In genomic region chr13:113733734-113734133, GRCm38 (mm10) we compare ENCODE assay signal across 13 mouse cellular contexts.
DNase-seq lines count a peak whose midpoint lies in the region; ATAC-seq lines count a peak whose summit lies in the region.
"Had no signal": no experiment of that assay in that cellular context is flagged by ENCODE, and none has a peak within 500 bp of the region (broad histone marks: within the 10 kb centered on the region; RNA-seq: fewer than 3 reads in every experiment).

No protein-coding gene starts in this region.

- ATAC-seq in heart, embryonic 14.5 days (ENCODE audit: insufficient number of reproducible peaks, insufficient read depth, low FRiP score, low read depth): no peak
- ATAC-seq in embryonic facial prominence, embryonic 12.5 days (ENCODE audit: insufficient number of reproducible peaks, insufficient read depth, low FRiP score, low TSS enrichment): no peak
- ATAC-seq in hindbrain, embryonic 13.5 days (ENCODE audit: low FRiP score): no peak
- ATAC-seq in midbrain, embryonic 15.5 days (replicated peaks): no peak; the same call in 1 of the 2 replicates

- H3K4me2 ChIP-seq in heart, embryonic 14.5 days (ENCODE audit: low read length): no peak overlapping the region
- H3K4me2 ChIP-seq in embryonic facial prominence, embryonic 12.5 days (replicated peaks): no peak overlapping the region
- H3K4me2 ChIP-seq in hindbrain, embryonic 13.5 days: no peak overlapping the region
- H3K4me2 ChIP-seq in midbrain, embryonic 15.5 days: no peak overlapping the region
- H3K4me2 ChIP-seq: heart, embryonic 12.5 days; liver, embryonic 15.5 days had no signal

- H3K9me3 ChIP-seq in heart, embryonic 14.5 days (ENCODE audit: control insufficient read depth, low read length): no peaks in the 10 kb centered on the region
- no peaks in the 10 kb centered on the region for H3K9me3 ChIP-seq in embryonic facial prominence, embryonic 12.5 days
- H3K9me3 ChIP-seq in hindbrain, embryonic 13.5 days: no peaks in the 10 kb centered on the region
- H3K9me3 ChIP-seq in midbrain, embryonic 15.5 days: no peaks in the 10 kb centered on the region
- H3K9me3 ChIP-seq: heart, embryonic 12.5 days; liver, embryonic 15.5 days had no signal

- no peak overlapping the region for H3K4me3 ChIP-seq in heart, embryonic 14.5 days (ENCODE audit: control insufficient read depth in 1 of 2, insufficient read depth in 1 of 2, low read depth in 1 of 2, low read length in 2 of 2)
- H3K4me3 ChIP-seq in embryonic facial prominence, embryonic 12.5 days: no peak overlapping the region
- H3K4me3 ChIP-seq in hindbrain, embryonic 13.5 days: no peak overlapping the region
- H3K4me3 ChIP-seq in midbrain, embryonic 15.5 days: no peak overlapping the region
- H3K4me3 ChIP-seq: gastrocnemius, adult 2 months; heart, embryonic 12.5 days; liver, embryonic 15.5 days had no signal

- 72% methylated on average over 2 of the region's 2 CpGs for WGBS in heart, embryonic 14.5 days
- 65% methylated on average over 2 of the region's 2 CpGs for WGBS in embryonic facial prominence, embryonic 12.5 days
- 61% methylated on average over 2 of the region's 2 CpGs for WGBS in hindbrain, embryonic 13.5 days
- WGBS in midbrain, embryonic 15.5 days: 50% methylated on average over 2 of the region's 2 CpGs

- no peaks in the 10 kb centered on the region for H3K27me3 ChIP-seq in heart, embryonic 14.5 days (ENCODE audit: control insufficient read depth, insufficient read depth, low read length)
- no peaks in the 10 kb centered on the region for H3K27me3 ChIP-seq in embryonic facial prominence, embryonic 12.5 days
- no peaks in the 10 kb centered on the region for H3K27me3 ChIP-seq in hindbrain, embryonic 13.5 days
- no peaks in the 10 kb centered on the region for H3K27me3 ChIP-seq in midbrain, embryonic 15.5 days (replicated peaks)
- H3K27me3 ChIP-seq: heart, embryonic 12.5 days; liver, embryonic 15.5 days had no signal

- H3K27ac ChIP-seq in heart, embryonic 14.5 days (replicated peaks in 1 of 2; ENCODE audit: control insufficient read depth in 1 of 2, insufficient read depth in 1 of 2, low read depth in 2 of 2, low read length in 2 of 2): 0 out of 4 replicates have a peak overlapping the region, but pooled peaks have one; percentile 6 to 16
- 0 out of 2 replicates have a peak overlapping the region, but pooled peaks have one; percentile 23 for H3K27ac ChIP-seq in embryonic facial prominence, embryonic 12.5 days
- H3K27ac ChIP-seq in hindbrain, embryonic 13.5 days: peak overlapping the region; percentile 81
- peak overlapping the region; percentile 83 for H3K27ac ChIP-seq in midbrain, embryonic 15.5 days
- H3K27ac ChIP-seq: gastrocnemius, adult 2 months; kidney, postnatal 0 days; liver, embryonic 15.5 days had no signal

- H3K4me1 ChIP-seq in heart, embryonic 14.5 days (ENCODE audit: control insufficient read depth in 2 of 2, insufficient read depth in 2 of 2, low read length in 2 of 2): no peaks in the 10 kb centered on the region
- peaks cover 9% of the 10 kb centered on the region for H3K4me1 ChIP-seq in embryonic facial prominence, embryonic 12.5 days
- peaks cover 28% of the 10 kb centered on the region for H3K4me1 ChIP-seq in hindbrain, embryonic 13.5 days (replicated peaks)
- H3K4me1 ChIP-seq in midbrain, embryonic 15.5 days: peaks cover 26% of the 10 kb centered on the region
- H3K4me1 ChIP-seq: liver, embryonic 15.5 days had no signal

- no peaks in the 10 kb centered on the region for H3K36me3 ChIP-seq in heart, embryonic 14.5 days (ENCODE audit: control insufficient read depth, insufficient read depth, low read length)
- no peaks in the 10 kb centered on the region for H3K36me3 ChIP-seq in embryonic facial prominence, embryonic 12.5 days
- H3K36me3 ChIP-seq in hindbrain, embryonic 13.5 days: no peaks in the 10 kb centered on the region
- H3K36me3 ChIP-seq in midbrain, embryonic 15.5 days (replicated peaks): no peaks in the 10 kb centered on the region
- H3K36me3 ChIP-seq: heart, embryonic 12.5 days; liver, embryonic 15.5 days had no signal

- no peak for DNase-seq in heart, adult 8-10 months (ENCODE audit: low spot score)
- DNase-seq in thymus, postnatal 14 days: no peak
- DNase-seq in right cerebral cortex, adult 2 months (ENCODE audit: low spot score in 2 of 2): no peak
- DNase-seq in liver: no peak
- DNase-seq: cerebellum, adult 2 months; gastrocnemius, adult 2 months had no signal

- H3K9ac ChIP-seq in heart, embryonic 14.5 days (ENCODE audit: low read length): no peak overlapping the region
- no peak overlapping the region for H3K9ac ChIP-seq in embryonic facial prominence, embryonic 12.5 days
- no peak overlapping the region for H3K9ac ChIP-seq in hindbrain, embryonic 13.5 days
- no peak overlapping the region for H3K9ac ChIP-seq in midbrain, embryonic 15.5 days
- H3K9ac ChIP-seq: heart, embryonic 12.5 days; liver, embryonic 15.5 days had no signal

Comparison
In these comparisons a context has a peak if more than half of its experiments do, and no peak if none do; other contexts are left out.
1. H3K27ac ChIP-seq: peak in every context shown above with its lines; median percentile 83 in midbrain, embryonic 15.5 days; 81 in hindbrain, embryonic 13.5 days; 23 in embryonic facial prominence, embryonic 12.5 days; 11 in heart, embryonic 14.5 days.